Mouse (Mus musculus): ENCODE results near the gene Nmnat3. TPM values are rescaled to one million over a fixed set of nuclear protein-coding genes. Genes with fewer than 3 reads are reported as not detected.
A peak's percentile ranks its signal among the peaks of the same experiment; 100 is the strongest.

Gene Nmnat3
- polyA plus RNA-seq, 1 experiment from 2014 or later: 4.3 TPM

DNA sequence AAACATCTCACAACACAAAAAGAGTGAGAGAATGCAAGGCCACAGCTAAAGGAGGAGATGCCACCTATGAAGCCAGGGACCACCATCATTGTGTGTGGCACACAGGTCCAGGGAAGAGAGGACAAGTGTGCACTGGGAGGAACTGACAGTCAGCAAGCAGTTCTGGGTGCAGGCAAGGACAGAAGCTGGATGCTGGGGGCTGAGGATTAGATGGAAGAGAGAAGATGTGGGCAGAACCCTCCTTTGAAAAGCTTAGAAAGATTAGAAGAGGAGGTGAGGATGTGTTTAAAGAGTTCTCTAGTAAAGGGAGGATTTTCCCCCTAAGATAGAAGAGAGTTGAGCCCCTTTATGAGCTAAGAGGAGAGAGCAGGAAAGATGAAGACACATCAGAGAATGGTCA lies 2.4 kb downstream of the Nmnat3 start:
- H3K9ac ChIP-seq: no peak overlapping the region
- H3K9me3 ChIP-seq: no peaks in the 10 kb centered on the region
- no peaks in the 10 kb centered on the region for H3K4me1 ChIP-seq
- H3K4me3 ChIP-seq: no peak overlapping the region
- no peaks in the 10 kb centered on the region for H3K27me3 ChIP-seq
- H3K4me2 ChIP-seq (replicated peaks): no peak overlapping the region
- H3K27ac ChIP-seq: no peak overlapping the region
- no peaks in the 10 kb centered on the region for H3K36me3 ChIP-seq
- no peak for ATAC-seq (ENCODE audit: insufficient number of reproducible peaks, insufficient read depth, low FRiP score, low TSS enrichment)

GRCm38 (mm10) chr9:98290591-98290990 lies 3.4 kb downstream of the Nmnat3 start:
- H3K9ac ChIP-seq: no peak overlapping the region
- WGBS: 85% methylated on average over 1 of the region's 1 CpGs
- no peak for ATAC-seq (ENCODE audit: insufficient number of reproducible peaks, insufficient read depth, low FRiP score, low TSS enrichment)
- no peaks in the 10 kb centered on the region for H3K9me3 ChIP-seq
- H3K27ac ChIP-seq: no peak overlapping the region
- H3K4me1 ChIP-seq: no peaks in the 10 kb centered on the region
- no peak overlapping the region for H3K4me2 ChIP-seq (replicated peaks)
- H3K4me3 ChIP-seq: no peak overlapping the region
- no peaks in the 10 kb centered on the region for H3K27me3 ChIP-seq
- no peaks in the 10 kb centered on the region for H3K36me3 ChIP-seq

DNA sequence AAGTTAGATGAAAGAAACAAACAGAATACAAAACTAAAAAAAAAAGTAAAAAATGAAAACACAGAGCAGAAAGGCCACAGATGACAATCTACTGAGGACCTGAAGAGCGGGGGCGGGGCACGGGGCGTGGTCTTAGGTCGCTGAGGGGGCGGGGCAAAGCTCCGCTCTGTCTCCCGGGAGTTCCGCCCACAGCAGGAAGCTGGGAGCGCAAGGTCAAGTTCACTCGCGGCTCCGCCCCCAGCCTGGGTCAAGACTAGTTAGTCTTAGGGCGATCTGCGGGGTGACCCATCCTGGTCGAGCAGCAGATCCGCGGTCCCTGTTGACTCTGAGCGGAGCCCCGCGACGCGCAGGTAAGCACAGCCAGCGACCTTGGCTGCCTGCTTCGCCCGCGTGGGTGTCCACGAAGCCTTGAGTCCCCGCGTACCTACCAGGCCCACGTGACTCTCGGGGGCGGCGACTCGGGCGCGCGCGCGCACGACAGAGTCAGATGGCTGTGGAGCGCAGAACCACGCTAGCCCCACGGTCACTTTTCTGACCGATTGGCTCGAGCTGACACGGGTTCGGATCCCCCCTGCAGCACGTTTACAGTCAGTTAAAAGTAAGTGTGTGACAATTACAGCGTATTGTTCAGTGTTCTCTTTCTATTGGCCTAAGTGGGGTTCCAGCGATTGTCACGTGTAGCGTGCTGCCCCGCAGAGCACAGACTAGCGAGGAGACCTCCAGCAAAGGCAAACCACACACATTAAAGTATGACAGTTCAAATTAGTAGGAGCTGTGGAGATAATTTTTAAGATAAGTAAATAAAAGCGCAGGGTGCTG lies 9.4 kb downstream of the Nmnat3 start:
- H3K9ac ChIP-seq: peak overlapping the region; percentile 42
- WGBS: 1% methylated on average over 56 of the region's 56 CpGs
- peak; percentile 80 for ATAC-seq (ENCODE audit: insufficient number of reproducible peaks, insufficient read depth, low FRiP score, low TSS enrichment)
- H3K27ac ChIP-seq: peak overlapping the region; percentile 75; the same call in 1 of the 2 replicates
- H3K27me3 ChIP-seq: no peaks in the 10 kb centered on the region
- no peaks in the 10 kb centered on the region for H3K36me3 ChIP-seq
- peaks cover 5% of the 10 kb centered on the region for H3K4me1 ChIP-seq
- H3K9me3 ChIP-seq: no peaks in the 10 kb centered on the region
- peak overlapping the region; percentile 53 for H3K4me3 ChIP-seq
- H3K4me2 ChIP-seq (replicated peaks): peak overlapping the region; percentile 66

DNA sequence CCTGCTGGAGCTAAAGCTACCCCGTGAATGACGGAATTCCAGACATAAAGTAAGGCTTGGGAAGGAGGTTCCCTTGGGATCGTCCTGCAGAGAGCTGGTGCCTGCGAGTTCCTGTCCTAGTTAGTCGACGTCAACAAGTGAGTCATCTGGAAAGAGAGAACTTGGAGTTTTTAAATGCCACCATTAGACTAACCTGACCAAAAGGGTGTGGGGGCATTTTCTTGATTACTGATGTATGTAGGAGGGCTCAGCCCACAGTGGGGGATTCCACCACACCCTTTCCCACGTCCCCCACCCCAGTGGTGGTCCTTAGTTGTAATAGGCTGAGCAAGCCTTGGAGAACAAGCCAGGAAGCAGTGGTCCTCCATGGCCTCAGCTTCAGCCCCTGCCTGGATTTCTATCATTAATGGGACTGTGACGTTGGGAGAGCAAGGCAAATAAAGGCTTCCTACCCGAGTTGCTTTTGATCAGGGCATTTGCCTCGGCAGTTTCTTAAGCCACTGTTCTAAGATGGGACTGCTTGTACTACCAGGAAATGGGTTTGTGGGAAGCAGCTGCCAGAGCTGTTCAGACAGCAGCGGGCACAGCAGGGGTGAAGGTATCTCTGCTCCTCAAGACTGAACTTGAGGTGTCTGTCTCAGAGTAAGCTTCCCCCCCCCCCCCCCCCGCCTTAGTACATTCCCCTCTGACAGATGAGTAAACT lies 10.2 kb downstream of the Nmnat3 start:
- Histone ChIP-seq H3K36me3 (no peaks in the 10 kb centered on the region), H3K9ac (peak overlapping the region; percentile 42; the same call in 1 of the 2 replicates), H3K27ac (no peak overlapping the region), H3K4me1 (peaks cover 5% of the 10 kb centered on the region), H3K4me3 (peak overlapping the region; percentile 53), H3K27me3 (no peaks in the 10 kb centered on the region), H3K4me2 (replicated peaks) (peak overlapping the region; percentile 66), H3K9me3 (no peaks in the 10 kb centered on the region)
- 11% methylated on average over 12 of the region's 12 CpGs for WGBS
- no peak; the same call in 1 of the 2 replicates for ATAC-seq (ENCODE audit: insufficient number of reproducible peaks, insufficient read depth, low FRiP score, low TSS enrichment)

GRCm38 (mm10) chr9:98297937-98298595 lies 10.8 kb downstream of the Nmnat3 start:
- Histone ChIP-seq H3K9me3 (no peaks in the 10 kb centered on the region), H3K4me3 (no peak overlapping the region), H3K27ac (no peak overlapping the region), H3K9ac (no peak overlapping the region), H3K4me1 (peaks cover 5% of the 10 kb centered on the region), H3K4me2 (replicated peaks) (no peak overlapping the region), H3K36me3 (no peaks in the 10 kb centered on the region), H3K27me3 (no peaks in the 10 kb centered on the region)
- ATAC-seq (ENCODE audit: insufficient number of reproducible peaks, insufficient read depth, low FRiP score, low TSS enrichment): no peak
- 63% methylated on average over 6 of the region's 6 CpGs for WGBS

GRCm38 (mm10) chr9:98298761-98299160 lies 11.5 kb downstream of the Nmnat3 start:
- WGBS: 68% methylated on average over 3 of the region's 3 CpGs
- no peak for ATAC-seq (ENCODE audit: insufficient number of reproducible peaks, insufficient read depth, low FRiP score, low TSS enrichment)
- Histone ChIP-seq H3K4me1 (peaks cover 5% of the 10 kb centered on the region), H3K4me3 (no peak overlapping the region), H3K27ac (no peak overlapping the region), H3K4me2 (replicated peaks) (no peak overlapping the region), H3K36me3 (no peaks in the 10 kb centered on the region), H3K27me3 (no peaks in the 10 kb centered on the region), H3K9ac (no peak overlapping the region), H3K9me3 (no peaks in the 10 kb centered on the region)

- H3K4me3 ChIP-seq: no peak overlapping the region
- H3K4me2 ChIP-seq (replicated peaks): no peak overlapping the region
- ATAC-seq (ENCODE audit: insufficient number of reproducible peaks, insufficient read depth, low FRiP score, low TSS enrichment): no peak
- H3K4me1 ChIP-seq: peaks cover 5% of the 10 kb centered on the region
- H3K9ac ChIP-seq: no peak overlapping the region
- no peaks in the 10 kb centered on the region for H3K27me3 ChIP-seq
- H3K27ac ChIP-seq: no peak overlapping the region
- no peaks in the 10 kb centered on the region for H3K36me3 ChIP-seq
- 89% methylated on average over 7 of the region's 7 CpGs for WGBS
- H3K9me3 ChIP-seq: no peaks in the 10 kb centered on the region
Measured at GRCm38 (mm10) chr9:98299235-98299634, 12.0 kb downstream of the Nmnat3 start.

- Histone ChIP-seq H3K4me1 (peaks cover 5% of the 10 kb centered on the region), H3K27ac (no peak overlapping the region), H3K36me3 (no peaks in the 10 kb centered on the region), H3K9ac (no peak overlapping the region), H3K9me3 (no peaks in the 10 kb centered on the region), H3K4me3 (no peak overlapping the region), H3K27me3 (no peaks in the 10 kb centered on the region), H3K4me2 (replicated peaks) (no peak overlapping the region)
- WGBS: 74% methylated on average over 7 of the region's 7 CpGs
- no peak for ATAC-seq (ENCODE audit: insufficient number of reproducible peaks, insufficient read depth, low FRiP score, low TSS enrichment)
Measured at GRCm38 (mm10) chr9:98300582-98300981, 13.3 kb downstream of the Nmnat3 start.

- H3K4me2 ChIP-seq (replicated peaks): no peak overlapping the region
- H3K4me3 ChIP-seq: no peak overlapping the region
- H3K4me1 ChIP-seq: no peaks in the 10 kb centered on the region
- H3K27me3 ChIP-seq: no peaks in the 10 kb centered on the region
- no peaks in the 10 kb centered on the region for H3K9me3 ChIP-seq
- no peak overlapping the region for H3K27ac ChIP-seq
- no peaks in the 10 kb centered on the region for H3K36me3 ChIP-seq
- 87% methylated on average over 6 of the region's 6 CpGs for WGBS
- no peak overlapping the region for H3K9ac ChIP-seq
- no peak for ATAC-seq (ENCODE audit: insufficient number of reproducible peaks, insufficient read depth, low FRiP score, low TSS enrichment)
Measured at GRCm38 (mm10) chr9:98307011-98307410, 19.8 kb downstream of the Nmnat3 start.

DNA sequence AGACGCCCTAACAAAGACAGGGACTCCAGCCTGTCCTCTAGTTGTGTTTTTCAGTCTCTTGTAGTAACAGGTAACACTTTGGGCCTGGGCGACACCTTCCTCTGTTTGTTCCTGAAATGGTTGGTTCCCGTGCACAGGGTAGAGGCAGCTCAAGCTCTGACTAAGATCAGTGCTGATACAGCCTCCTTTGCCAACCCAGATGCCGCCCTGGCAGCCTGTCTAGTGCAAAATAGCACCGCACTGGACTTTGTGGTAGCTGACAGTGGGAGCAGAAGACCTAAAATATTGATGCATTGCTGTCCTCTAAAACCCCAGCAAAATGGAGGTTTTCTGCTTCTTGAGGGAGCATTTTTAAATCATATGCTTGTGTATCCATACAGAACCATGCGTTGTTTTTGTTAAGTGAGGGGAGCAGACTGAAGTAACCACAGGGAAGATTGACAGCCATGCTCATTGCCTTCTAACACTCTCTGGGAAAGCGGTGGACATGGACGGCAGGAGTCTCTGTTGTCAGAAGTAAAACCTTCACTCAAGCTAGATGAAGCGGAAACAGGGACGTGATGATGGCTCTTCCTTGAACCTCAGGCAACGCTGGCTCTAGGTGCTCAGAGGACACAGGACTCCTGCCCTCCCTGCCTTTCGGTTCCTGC lies 24.2 kb downstream of the Nmnat3 start:
- Histone ChIP-seq H3K9me3 (no peaks in the 10 kb centered on the region), H3K27ac (no peak overlapping the region), H3K9ac (no peak overlapping the region), H3K4me3 (no peak overlapping the region), H3K27me3 (no peaks in the 10 kb centered on the region), H3K4me2 (replicated peaks) (no peak overlapping the region), H3K4me1 (no peaks in the 10 kb centered on the region), H3K36me3 (no peaks in the 10 kb centered on the region)
- WGBS: 80% methylated on average over 12 of the region's 12 CpGs
- ATAC-seq (ENCODE audit: insufficient number of reproducible peaks, insufficient read depth, low FRiP score, low TSS enrichment): no peak

GRCm38 (mm10) chr9:98312622-98313374 lies 25.6 kb downstream of the Nmnat3 start:
- no peaks in the 10 kb centered on the region for H3K4me1 ChIP-seq
- H3K36me3 ChIP-seq: no peaks in the 10 kb centered on the region
- ATAC-seq (ENCODE audit: insufficient number of reproducible peaks, insufficient read depth, low FRiP score, low TSS enrichment): no peak
- no peak overlapping the region for H3K4me2 ChIP-seq (replicated peaks)
- no peak overlapping the region for H3K27ac ChIP-seq
- no peak overlapping the region for H3K4me3 ChIP-seq
- H3K9me3 ChIP-seq: no peaks in the 10 kb centered on the region
- H3K27me3 ChIP-seq: no peaks in the 10 kb centered on the region
- no peak overlapping the region for H3K9ac ChIP-seq
- 80% methylated on average over 6 of the region's 6 CpGs for WGBS

All from embryonic facial prominence, embryonic 12.5 days (tissue).